Mouse (Mus musculus): ENCODE results near the gene Tlx2. TPM values are rescaled to one million over a fixed set of nuclear protein-coding genes. Genes with fewer than 3 reads are reported as not detected.

Gene Tlx2
- total RNA-seq, 2 experiments from 2014 or later: not detected

DNA sequence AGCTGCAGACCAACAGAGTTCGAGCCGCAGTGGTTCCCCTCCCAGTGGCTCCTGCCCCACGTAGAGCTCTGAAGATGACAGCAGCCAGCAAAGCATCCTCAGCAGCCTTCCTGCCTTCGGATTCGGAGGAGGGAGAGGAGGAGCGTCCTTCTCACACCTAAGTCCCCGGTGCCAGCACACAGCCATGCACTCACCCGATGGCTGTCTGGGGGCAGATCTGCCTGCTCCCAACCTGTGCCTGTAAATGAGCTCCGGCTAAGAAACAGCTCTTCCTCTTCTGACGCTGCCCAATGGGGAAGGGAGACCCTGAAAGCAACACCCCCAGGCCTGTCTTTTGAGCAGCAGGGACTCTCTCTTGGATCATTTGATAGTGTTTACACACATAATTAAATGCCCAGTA lies 40.3 kb downstream of the Tlx2 start:
- no peak for DNase-seq
- intact Hi-C loops (cut with DNase I): loop anchor here (5.0 kb wide), 1 partner anchor 32 kb away; no protein-coding TSS in a partner anchor

DNA sequence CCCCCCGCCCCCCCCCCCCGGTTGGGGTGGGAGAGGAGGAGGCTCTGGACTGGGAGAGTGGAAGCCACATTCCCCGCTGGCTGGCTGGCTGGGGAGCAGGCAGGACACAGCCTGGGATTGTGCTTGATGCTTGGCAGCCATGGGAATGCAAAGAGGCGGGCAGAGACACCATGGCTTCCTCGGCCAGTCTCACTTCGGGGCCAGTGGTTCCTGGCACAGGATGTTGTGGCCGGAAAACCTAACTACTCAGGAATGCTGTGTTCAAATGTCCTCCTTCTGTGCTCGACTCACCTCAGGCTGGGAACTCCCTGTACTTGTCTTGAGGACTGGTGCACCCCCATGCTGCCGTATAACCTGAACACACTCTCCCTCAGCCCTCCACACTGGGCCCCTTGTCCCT lies 42.4 kb downstream of the Tlx2 start:
- intact Hi-C loops (cut with DNase I): no loop called here
- DNase-seq: no peak

DNA sequence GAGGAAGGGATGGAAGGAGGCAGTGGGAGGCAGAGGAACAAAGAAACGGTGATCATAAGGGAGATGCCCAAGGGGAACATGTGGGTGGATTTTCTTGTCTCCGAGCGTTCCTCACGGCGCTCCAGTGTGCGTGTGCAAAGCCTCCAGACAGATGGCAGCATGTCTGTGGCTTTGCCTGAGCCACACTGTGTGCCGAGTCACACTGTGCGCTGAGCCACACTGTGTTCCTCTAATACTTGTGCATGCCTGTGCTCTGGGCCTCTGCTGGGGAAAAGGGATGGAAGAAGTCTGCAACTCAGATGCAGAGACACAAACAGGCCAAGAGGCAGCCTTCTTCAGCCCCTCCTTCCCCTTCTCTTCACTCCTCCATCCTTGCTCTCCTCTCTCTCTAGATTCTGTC lies 42.8 kb downstream of the Tlx2 start:
- intact Hi-C loops (cut with DNase I): no loop called here

DNA sequence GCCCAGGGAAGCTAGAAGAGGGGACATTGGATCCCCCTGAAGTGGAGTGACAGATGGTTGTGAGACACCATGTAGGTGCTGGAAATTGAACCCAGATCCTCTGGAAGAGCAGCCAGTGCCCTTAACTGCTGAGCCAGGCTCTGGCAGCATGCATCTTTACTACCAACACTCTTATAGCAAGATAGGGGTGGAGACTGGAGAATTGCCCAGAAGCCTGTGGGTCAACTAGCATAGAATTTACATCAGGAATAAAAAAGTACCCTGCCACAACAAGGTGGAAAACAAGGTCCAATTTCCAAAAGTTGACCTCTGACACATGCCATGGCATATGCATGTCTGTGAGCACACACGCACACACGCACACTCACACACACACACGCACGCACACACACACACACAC lies 44.9 kb downstream of the Tlx2 start:
- no peak for DNase-seq
- intact Hi-C loops (cut with DNase I): no loop called here

More for the DNA sequence above, 42.8 kb downstream of the Tlx2 start:
- DNase-seq: no peak

DNA sequence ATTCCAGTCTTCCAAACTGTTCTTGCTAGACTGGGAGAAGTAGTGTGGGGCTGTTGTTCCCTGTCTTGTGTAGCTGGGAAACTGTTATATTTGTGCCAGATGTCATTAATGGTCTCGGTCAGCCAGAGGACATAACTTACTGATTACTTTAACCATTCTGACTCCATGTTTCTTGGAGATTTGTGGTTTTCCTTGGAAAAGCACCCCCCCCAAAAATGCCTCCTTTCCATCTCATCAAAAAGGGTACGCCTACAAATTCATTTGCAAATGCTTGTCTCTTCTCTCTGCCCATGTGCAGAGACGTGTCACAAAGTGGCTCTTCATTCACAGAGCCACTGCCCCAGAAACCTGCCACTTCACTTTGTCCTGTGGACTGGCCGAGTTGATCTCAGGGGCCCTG lies 45.7 kb downstream of the Tlx2 start:
- intact Hi-C loops (cut with DNase I): no loop called here
- DNase-seq: no peak

DNA sequence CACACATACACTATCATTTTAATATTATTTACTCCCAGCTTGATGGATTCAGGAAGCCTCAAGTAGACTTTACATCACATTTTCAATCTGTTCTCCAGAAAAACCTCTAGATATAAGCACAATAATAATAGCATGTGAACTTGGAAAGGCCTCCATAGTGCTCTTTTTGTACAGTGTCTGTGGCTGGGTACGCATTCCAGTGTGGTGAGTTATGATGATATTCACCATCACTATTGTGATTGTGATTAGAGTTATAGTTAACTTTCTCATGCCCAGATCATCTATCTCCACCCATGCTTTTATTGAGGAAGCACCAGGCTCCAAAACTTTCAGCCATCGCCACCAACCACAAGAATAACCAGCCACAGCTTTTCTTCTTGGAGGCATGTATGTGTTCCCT lies 46.3 kb downstream of the Tlx2 start:
- intact Hi-C loops (cut with DNase I): no loop called here
- DNase-seq: no peak

DNA sequence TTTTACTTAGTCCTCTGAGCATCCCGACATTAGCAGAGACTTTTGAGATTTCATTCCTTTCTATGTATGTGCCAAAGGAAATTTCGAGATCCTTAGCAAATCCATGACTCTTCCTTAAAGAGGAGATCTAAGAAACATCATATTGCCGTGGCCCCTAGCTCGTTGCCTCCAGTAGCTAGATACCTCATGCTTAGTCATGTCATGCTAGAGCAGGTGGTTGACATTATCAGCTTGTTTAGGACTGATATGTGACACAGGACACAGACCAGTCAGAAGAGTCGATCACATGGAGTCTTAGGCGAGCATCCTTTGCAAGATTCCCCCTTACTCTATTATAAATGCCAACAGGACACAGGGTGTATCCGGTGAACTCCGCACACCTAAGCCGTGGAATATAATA lies 47.1 kb downstream of the Tlx2 start:
- intact Hi-C loops (cut with DNase I): no loop called here
- no peak for DNase-seq

DNA sequence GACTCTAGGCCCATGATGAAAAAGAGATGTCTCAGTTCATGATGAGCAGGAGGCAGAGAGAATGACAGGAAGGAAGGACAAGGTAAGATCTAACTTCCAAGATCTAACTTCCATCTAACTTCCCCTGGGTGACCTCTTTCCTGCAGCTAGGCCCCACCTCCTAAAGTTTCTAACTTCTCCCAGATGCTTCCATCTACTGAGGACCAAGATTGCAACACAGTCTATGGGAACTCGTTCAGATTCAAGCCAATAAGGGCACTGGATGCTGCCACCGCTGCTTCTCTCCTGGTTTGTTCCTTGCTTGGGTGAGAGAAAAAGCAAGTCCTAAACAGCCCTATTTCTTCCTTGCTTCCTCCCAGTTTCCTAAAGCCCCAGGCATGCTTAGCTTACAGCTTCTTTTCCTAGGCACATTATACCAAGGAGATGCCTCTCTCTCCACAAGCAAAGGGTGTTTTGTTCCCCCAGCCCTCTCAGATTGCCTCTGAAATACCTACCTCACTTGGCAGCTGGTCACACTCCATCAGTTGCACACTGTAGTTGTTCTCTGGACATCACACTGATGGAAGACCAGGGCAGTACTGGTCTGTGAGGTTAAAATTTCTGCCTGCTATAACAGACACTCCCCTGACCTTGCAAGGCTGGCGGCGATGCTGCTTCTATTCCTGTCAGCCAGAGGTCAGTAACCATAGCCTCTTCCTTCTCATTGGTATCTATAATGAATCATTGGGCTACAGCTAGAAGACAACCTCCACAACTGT lies 49.1 kb downstream of the Tlx2 start:
- DNase-seq: no peak
- intact Hi-C loops (cut with DNase I): no loop called here

DNA sequence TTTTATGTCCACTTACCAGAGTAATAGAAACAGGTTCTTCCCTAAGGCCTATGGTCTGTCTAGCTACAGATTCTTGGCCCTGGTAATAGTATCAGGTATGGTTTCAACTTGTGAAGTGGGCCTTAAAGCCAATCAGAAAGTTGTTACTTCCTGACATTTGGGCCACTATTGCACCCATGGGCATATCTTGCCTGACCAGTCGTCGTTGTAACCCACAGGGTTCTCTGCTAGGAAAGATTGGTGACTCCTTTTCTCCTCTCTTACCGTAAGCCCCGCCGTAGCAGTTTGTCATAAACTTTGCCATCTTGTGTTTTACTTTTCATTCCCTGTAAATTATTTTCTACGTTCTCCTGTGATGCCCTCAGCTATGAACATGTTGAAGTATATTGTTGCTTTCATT lies 50.0 kb downstream of the Tlx2 start:
- no peak for DNase-seq
- intact Hi-C loops (cut with DNase I): no loop called here

DNA sequence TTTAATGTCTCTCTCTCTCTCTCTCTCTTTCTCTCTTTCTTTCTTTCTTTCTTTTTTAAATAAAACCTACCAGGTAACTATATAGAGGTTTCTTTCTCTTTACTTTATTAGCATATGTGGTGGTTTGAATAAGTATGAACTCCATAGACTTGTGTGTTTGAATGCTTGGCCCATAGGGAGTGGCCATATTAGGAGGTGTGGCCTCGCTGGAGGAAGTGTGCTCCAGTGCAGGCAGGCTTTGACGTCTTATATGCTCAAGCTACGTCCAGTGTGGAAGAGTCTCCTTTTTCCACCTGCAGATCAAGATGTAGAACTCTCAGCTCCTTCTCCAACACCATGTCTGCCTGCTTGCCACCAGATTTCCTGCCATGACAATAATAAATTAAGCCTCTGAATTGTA lies 51.0 kb downstream of the Tlx2 start:
- DNase-seq: no peak
- intact Hi-C loops (cut with DNase I): no loop called here

Small RNAs within 50 kb of the gene (microRNA-seq; reads per million reads assigned to microRNA genes)
- gene Mir3470a: 0 reads per million in 2 experiments
- 0.60 to 0.81 reads per million in 2 experiments for gene Mir7040

Other genes with a start within 250 kb of the Tlx2 start
- gene Sema4f, start 130.5 kb downstream of the Tlx2 start, total RNA-seq (2021): under 1 TPM; 0.29 to 0.33 TPM
- under 1 TPM in 1 of 2 experiments, not detected in 1; 0.14 TPM for gene M1ap, start 123.4 kb downstream of the Tlx2 start, total RNA-seq (2021)
- gene Dok1, start 36.8 kb downstream of the Tlx2 start, total RNA-seq (2021): 1 to 10 TPM; 3.7 to 4.3 TPM
- gene Loxl3, start 36.1 kb downstream of the Tlx2 start, total RNA-seq (2021): 1 to 10 TPM; 3.9 to 4.9 TPM
- 10 to 100 TPM; 82.7 to 85.5 TPM for gene Aup1, start 15.8 kb downstream of the Tlx2 start, total RNA-seq (2021)
- gene Htra2, start 15.0 kb downstream of the Tlx2 start, total RNA-seq (2021): 10 to 100 TPM; 30.2 to 34.6 TPM
- gene Dqx1, start 12.4 kb downstream of the Tlx2 start, total RNA-seq (2021): under 1 TPM; 0.57 to 0.61 TPM
- 1 to 10 TPM; 6.7 to 7.8 TPM for gene Pcgf1, start 7.6 kb upstream of the Tlx2 start, total RNA-seq (2021)
- 1 to 10 TPM in 1 of 2 experiments, under 1 TPM in 1; 0.38 to 1.1 TPM for gene Lbx2, start 16.1 kb upstream of the Tlx2 start, total RNA-seq (2021)
- gene Ccdc142, start 31.3 kb upstream of the Tlx2 start, total RNA-seq (2021): 1 to 10 TPM; 1.0 to 1.8 TPM
- 1 to 10 TPM; 1.4 to 1.6 TPM for gene Gm42688, start 31.3 kb upstream of the Tlx2 start, total RNA-seq (2021)
- 100 to 1,000 TPM; 133 to 136 TPM for gene Mrpl53, start 38.7 kb upstream of the Tlx2 start, total RNA-seq (2021)
- 10 to 100 TPM; 10.4 to 11.4 TPM for gene Mogs, start 45.2 kb upstream of the Tlx2 start, total RNA-seq (2021)
- gene Wbp1, start 51.3 kb upstream of the Tlx2 start, total RNA-seq (2021): 10 to 100 TPM; 72.4 to 80.1 TPM
- 10 to 100 TPM; 14.2 to 15.3 TPM for gene Ino80b, start 55.1 kb upstream of the Tlx2 start, total RNA-seq (2021)
- gene Rtkn, start 65.2 kb upstream of the Tlx2 start, total RNA-seq (2021): 1 to 10 TPM; 6.9 to 8.0 TPM
- 1 to 10 TPM; 1.1 to 1.3 TPM for gene Wdr54, start 86.1 kb upstream of the Tlx2 start, total RNA-seq (2021)
- under 1 TPM in 1 of 2 experiments, not detected in 1; 0.26 TPM for gene 1700003E16Rik, start 86.1 kb upstream of the Tlx2 start, total RNA-seq (2021)
- gene Dctn1, start 95.6 kb upstream of the Tlx2 start, total RNA-seq (2021): 100 to 1,000 TPM; 121 to 128 TPM
- gene Slc4a5, start 149.5 kb upstream of the Tlx2 start, total RNA-seq (2021): under 1 TPM in 1 of 2 experiments, not detected in 1; 0.10 TPM

Data from heart, postnatal 14 days (tissue).